Mouse (Mus musculus): ENCODE results near the gene S100a8.

DNA sequence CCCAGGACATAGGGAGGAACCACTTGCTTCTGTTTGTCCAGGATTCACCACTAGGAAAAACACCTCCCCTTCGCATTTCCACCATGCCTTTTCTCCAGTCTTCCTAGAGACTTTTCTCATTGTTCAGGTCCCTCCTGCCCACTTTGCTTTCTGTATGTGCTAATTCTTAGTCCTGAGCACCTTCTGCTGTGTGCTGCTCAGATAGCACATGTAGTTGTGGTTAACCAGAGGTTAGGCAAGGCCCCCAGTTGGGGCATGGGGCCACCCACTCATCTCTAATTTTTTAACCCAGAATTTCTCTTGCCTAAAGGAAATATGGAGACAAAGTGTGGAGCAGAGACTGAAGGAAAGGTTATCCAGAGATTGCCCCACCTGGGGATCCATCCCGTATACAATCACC, 33.5 kb downstream of the S100a8 start:
- TF ChIP-seq CTCF (IDR thresholded peaks at IDR 0.05; ENCODE audit: low read depth, low read length), result no peak
- no peak for TF ChIP-seq TAL1 (conservative IDR thresholded peaks at IDR 0.05; ENCODE audit: low read depth, low read length)
- no peak for TF ChIP-seq POLR2AphosphoS5 (IDR thresholded peaks at IDR 0.05; ENCODE audit: insufficient replicate concordance, low read depth, low read length)

Data from G1E (cell line).